Mouse (Mus musculus) stomach, postnatal 0 days (tissue): ENCODE data around the gene Ccdc157.

ENCODE experiments used
- CTCF ChIP-seq: IDR thresholded peaks from 2 replicates; pipeline ENCODE4 v1.5.1; 2016; ENCODE audit warnings: antibody characterized with exemption, low read depth, mild to moderate bottlenecking, moderate library complexity
- EP300 ChIP-seq: optimal IDR thresholded peaks from 2 replicates; pipeline ENCODE3; 2016; ENCODE audit warnings: antibody characterized with exemption

- TF ChIP-seq EP300 (no peak), CTCF (peak; percentile 28; the same call in 1 of the 2 replicates)
Measured at GRCm38 (mm10) chr11:4159808-4160708, at the start of gene Ccdc157, which contains the start of gene Sf3a1.
